Mouse (Mus musculus): ENCODE results near the gene Wdr47. TPM values are rescaled to one million over a fixed set of nuclear protein-coding genes. Genes with fewer than 3 reads are reported as not detected.
A peak's percentile ranks its signal among the peaks of the same experiment; 100 is the strongest.

Wdr47 gene
- total RNA-seq, 1 experiment, result 15.9 TPM

DNA sequence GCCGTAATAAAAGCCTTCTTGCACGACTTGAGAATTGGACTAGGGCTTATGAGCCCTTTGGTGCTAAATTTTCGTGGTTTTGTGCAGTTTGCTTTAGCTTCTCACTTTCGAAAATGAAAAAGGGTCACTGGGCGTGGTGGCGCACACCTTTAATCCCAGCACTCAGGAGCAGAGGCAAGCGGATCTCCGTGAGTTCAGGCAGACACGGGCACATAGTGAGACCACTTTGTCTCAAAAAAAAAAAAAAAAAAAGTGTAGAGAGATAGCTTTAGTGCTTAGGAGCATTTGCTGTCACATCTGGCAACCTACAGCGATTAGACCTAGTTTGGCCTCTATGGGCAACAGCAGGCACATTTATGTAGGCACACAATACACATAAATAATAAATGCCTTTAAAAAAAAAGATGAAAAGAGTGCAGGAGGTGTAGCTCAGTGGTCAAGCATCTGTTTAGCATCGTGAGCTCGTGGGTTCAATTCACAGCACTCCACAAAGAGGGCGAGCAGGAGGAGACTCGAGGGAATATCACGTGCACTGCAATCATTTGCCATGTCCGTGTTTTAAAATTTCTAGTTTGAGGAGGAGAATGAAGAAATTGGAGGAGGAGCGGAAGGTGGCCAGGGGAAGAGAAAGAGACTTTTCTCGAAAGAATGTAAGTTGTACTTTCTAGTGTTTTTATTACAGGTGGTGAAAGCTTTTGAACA lies 18.6 kb upstream of the Wdr47 start:
- in situ Hi-C loops (cut with MboI; ENCODE audit: low sequenced_read_pairs in 2 of 2, unreplicated experiment in 2 of 2), result loop anchor here in 1 of 2 experiments (10.0 kb wide), 1 partner anchor 168 kb away; no protein-coding TSS in a partner anchor
- H3K36me3 ChIP-seq (ENCODE audit: control insufficient read depth, insufficient read depth, low read length, poor library complexity, severe bottlenecking), result peaks cover 2% of the 10 kb centered on the region; the same call in 1 of the 2 replicates
- DNase-seq (ENCODE audit: low read depth, low spot score), result no peak
- H3K4me1 ChIP-seq (ENCODE audit: control insufficient read depth in 2 of 2, insufficient read depth in 2 of 2, low read length in 2 of 2, poor library complexity in 1 of 2), result peaks cover 5% of the 10 kb centered on the region in 2 experiments; a peak in 2 of 4 replicates
- H3K27ac ChIP-seq (ENCODE audit: insufficient read depth, low read depth, low read length, poor library complexity, severe bottlenecking), result no peak overlapping the region
- H3K9ac ChIP-seq (ENCODE audit: insufficient read depth, low read depth, low read length, poor library complexity, severe bottlenecking), result peak overlapping the region; percentile 89
- peak overlapping the region; percentile 79 to 87 for H3K4me3 ChIP-seq (ENCODE audit: insufficient read depth in 1 of 2, low read depth in 1 of 2, low read length in 2 of 2, poor library complexity in 1 of 2, severe bottlenecking in 1 of 2)
- no peak; the same call in none of the 2 replicates for TF ChIP-seq ZNF384 (IDR thresholded peaks at IDR 0.05; ENCODE audit: low read depth, low read length)
- TF ChIP-seq HCFC1 (IDR thresholded peaks at IDR 0.05; ENCODE audit: borderline replicate concordance, insufficient read depth, low read length), result no peak
- TF ChIP-seq MAFK (IDR thresholded peaks at IDR 0.05; ENCODE audit: insufficient read depth, low read depth, low read length), result no peak
- no peak for TF ChIP-seq ZC3H11A (IDR thresholded peaks at IDR 0.05; ENCODE audit: borderline replicate concordance, low read depth, low read length)
- TF ChIP-seq CHD2 (IDR thresholded peaks at IDR 0.05; ENCODE audit: low read depth, low read length), result no peak
- no peaks in the 10 kb centered on the region for H3K9me3 ChIP-seq (ENCODE audit: control insufficient read depth, insufficient read depth, low read depth, low read length)

DNA sequence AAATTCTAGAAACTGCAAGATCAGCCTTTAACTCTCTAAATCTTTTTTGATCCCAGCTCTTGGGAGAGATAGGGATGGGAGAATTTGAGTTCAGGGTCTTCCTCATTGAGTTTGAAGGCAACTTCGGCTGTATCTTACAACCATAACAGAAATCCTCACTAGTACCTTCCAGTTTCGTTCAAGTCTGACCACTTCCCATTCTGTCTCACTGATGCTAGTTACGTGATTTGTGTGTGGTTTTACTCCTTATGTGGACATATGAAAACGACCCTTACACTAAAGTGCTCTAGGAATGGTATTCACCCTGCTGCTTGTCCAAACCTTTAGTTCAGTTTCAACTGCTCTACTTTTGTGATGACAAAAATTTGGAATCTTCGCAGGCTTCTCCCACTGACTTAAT lies 17.1 kb upstream of the Wdr47 start:
- no peak for DNase-seq (ENCODE audit: low read depth, low spot score)
- Histone ChIP-seq H3K27ac (ENCODE audit: insufficient read depth, low read depth, low read length, poor library complexity, severe bottlenecking) (no peak overlapping the region), H3K9me3 (ENCODE audit: control insufficient read depth, insufficient read depth, low read depth, low read length) (no peaks in the 10 kb centered on the region), H3K36me3 (ENCODE audit: control insufficient read depth, insufficient read depth, low read length, poor library complexity, severe bottlenecking) (peaks cover 2% of the 10 kb centered on the region; the same call in 1 of the 2 replicates), H3K4me1 (ENCODE audit: control insufficient read depth in 2 of 2, insufficient read depth in 2 of 2, low read length in 2 of 2, poor library complexity in 1 of 2) (peaks cover 5% of the 10 kb centered on the region in 2 experiments; a peak in 2 of 4 replicates), H3K9ac (ENCODE audit: insufficient read depth, low read depth, low read length, poor library complexity, severe bottlenecking) (no peak overlapping the region), H3K4me3 (ENCODE audit: insufficient read depth in 1 of 2, low read depth in 1 of 2, low read length in 2 of 2, poor library complexity in 1 of 2, severe bottlenecking in 1 of 2) (no peak overlapping the region)
- in situ Hi-C loops (cut with MboI; ENCODE audit: low sequenced_read_pairs in 2 of 2, unreplicated experiment in 2 of 2), result loop anchor here in 1 of 2 experiments (10.0 kb wide), 1 partner anchor 169 kb away; no protein-coding TSS in a partner anchor
- TF ChIP-seq ZNF384 (IDR thresholded peaks at IDR 0.05; ENCODE audit: low read depth, low read length), result no peak
- TF ChIP-seq MAFK (IDR thresholded peaks at IDR 0.05; ENCODE audit: insufficient read depth, low read depth, low read length), result no peak
- TF ChIP-seq ZC3H11A (IDR thresholded peaks at IDR 0.05; ENCODE audit: borderline replicate concordance, low read depth, low read length), result no peak
- TF ChIP-seq HCFC1 (IDR thresholded peaks at IDR 0.05; ENCODE audit: borderline replicate concordance, insufficient read depth, low read length), result no peak
- TF ChIP-seq CHD2 (IDR thresholded peaks at IDR 0.05; ENCODE audit: low read depth, low read length), result no peak

DNA sequence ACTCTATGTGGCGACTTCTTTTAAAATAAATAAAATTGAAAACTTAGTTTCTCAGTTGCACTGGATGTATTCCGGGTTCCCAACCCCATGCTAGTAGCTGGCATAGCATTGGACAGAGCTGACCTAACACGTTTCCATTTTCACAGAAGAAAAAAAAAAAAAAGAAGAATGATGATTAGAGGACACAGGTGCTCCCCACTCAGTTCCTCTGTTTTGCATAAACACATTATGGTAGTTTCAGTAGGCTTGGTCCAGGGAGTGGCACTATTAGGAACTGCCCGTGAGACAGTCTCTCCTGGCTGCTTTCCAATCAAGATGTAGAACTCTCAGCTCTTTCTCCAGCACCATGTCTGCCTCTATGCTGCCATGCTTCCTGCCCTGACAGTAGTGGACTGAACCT lies 6.5 kb upstream of the Wdr47 start:
- no peaks in the 10 kb centered on the region for H3K36me3 ChIP-seq (ENCODE audit: control insufficient read depth, insufficient read depth, low read length, poor library complexity, severe bottlenecking)
- DNase-seq (ENCODE audit: low read depth, low spot score), result no peak
- no peak overlapping the region for H3K27ac ChIP-seq (ENCODE audit: insufficient read depth, low read depth, low read length, poor library complexity, severe bottlenecking)
- H3K4me1 ChIP-seq (ENCODE audit: control insufficient read depth in 2 of 2, insufficient read depth in 2 of 2, low read length in 2 of 2, poor library complexity in 1 of 2), result peaks cover 5 to 10% of the 10 kb centered on the region in 2 experiments
- no peak overlapping the region for H3K4me3 ChIP-seq (ENCODE audit: insufficient read depth in 1 of 2, low read depth in 1 of 2, low read length in 2 of 2, poor library complexity in 1 of 2, severe bottlenecking in 1 of 2)
- no peaks in the 10 kb centered on the region for H3K9me3 ChIP-seq (ENCODE audit: control insufficient read depth, insufficient read depth, low read depth, low read length)
- in situ Hi-C loops (cut with MboI; ENCODE audit: low sequenced_read_pairs in 2 of 2, unreplicated experiment in 2 of 2), result no loop called here
- no peak overlapping the region for H3K9ac ChIP-seq (ENCODE audit: insufficient read depth, low read depth, low read length, poor library complexity, severe bottlenecking)
- TF ChIP-seq HCFC1 (IDR thresholded peaks at IDR 0.05; ENCODE audit: borderline replicate concordance, insufficient read depth, low read length) (no peak), CHD2 (IDR thresholded peaks at IDR 0.05; ENCODE audit: low read depth, low read length) (no peak)

DNA sequence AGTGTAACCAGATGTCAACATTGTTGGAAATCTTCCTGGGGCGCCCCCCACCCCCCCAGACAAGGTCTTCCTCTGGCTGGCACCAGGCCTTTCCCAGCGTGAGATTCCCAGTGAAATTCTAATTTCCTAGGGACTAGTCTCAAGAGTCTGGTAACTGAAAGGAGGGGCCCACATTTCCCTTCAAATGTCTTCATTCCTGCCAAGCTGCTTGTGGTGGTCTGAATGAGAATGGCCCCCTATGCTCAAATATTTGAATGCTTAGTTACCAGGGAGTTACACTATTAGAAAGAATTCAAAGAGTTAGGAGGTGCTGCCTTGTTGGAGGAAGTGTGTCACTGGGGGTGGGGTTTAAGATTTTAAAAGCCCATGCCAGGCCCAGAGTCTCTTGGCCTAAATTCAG lies 2.6 kb upstream of the Wdr47 start:
- H3K36me3 ChIP-seq (ENCODE audit: control insufficient read depth, insufficient read depth, low read length, poor library complexity, severe bottlenecking), result no peaks in the 10 kb centered on the region
- no peak overlapping the region for H3K9ac ChIP-seq (ENCODE audit: insufficient read depth, low read depth, low read length, poor library complexity, severe bottlenecking)
- H3K4me3 ChIP-seq (ENCODE audit: insufficient read depth in 1 of 2, low read depth in 1 of 2, low read length in 2 of 2, poor library complexity in 1 of 2, severe bottlenecking in 1 of 2), result no peak overlapping the region
- TF ChIP-seq ZNF384 (IDR thresholded peaks at IDR 0.05; ENCODE audit: low read depth, low read length), result no peak
- no peak for DNase-seq (ENCODE audit: low read depth, low spot score)
- no peaks in the 10 kb centered on the region for H3K9me3 ChIP-seq (ENCODE audit: control insufficient read depth, insufficient read depth, low read depth, low read length)
- in situ Hi-C loops (cut with MboI; ENCODE audit: low sequenced_read_pairs in 2 of 2, unreplicated experiment in 2 of 2), result no loop called here
- H3K27ac ChIP-seq (ENCODE audit: insufficient read depth, low read depth, low read length, poor library complexity, severe bottlenecking), result peak overlapping the region; percentile 81; the same call in 1 of the 2 replicates
- H3K4me1 ChIP-seq (ENCODE audit: control insufficient read depth in 2 of 2, insufficient read depth in 2 of 2, low read length in 2 of 2, poor library complexity in 1 of 2), result peaks cover 8 to 10% of the 10 kb centered on the region in 2 experiments

Measured in ES-E14 (cell line).